Mouse (Mus musculus) limb, embryonic 10.5 days (tissue): ENCODE measurements around the gene E2f4. TPM values are rescaled to one million over a fixed set of nuclear protein-coding genes. Genes with fewer than 3 reads are reported as not detected.

Experiments used
- DNase-seq: peaks from one replicate; pipeline ENCODE4 v3.0.0-alpha.2; 2017; ENCODE audit warnings: low spot score
- H3K27ac ChIP-seq: fragments of 300-500 bp; sonication (generic); 2 replicates; pipeline ENCODE4 v1.5.1; 2016; ENCODE audit warnings: mild to moderate bottlenecking
- H3K27me3 ChIP-seq: fragments of 300-500 bp; sonication (generic); 2 replicates; pipeline ENCODE4 v1.6.1; 2016; ENCODE audit warnings: low read depth, mild to moderate bottlenecking; ENCODE audit not compliant: poor library complexity, severe bottlenecking
- H3K36me3 ChIP-seq: fragments of 300-500 bp; sonication (generic); 2 replicates; pipeline ENCODE4 v1.6.1; 2016; ENCODE audit warnings: mild to moderate bottlenecking, moderate library complexity
- H3K4me1 ChIP-seq: fragments of 300-500 bp; sonication (generic); 2 replicates; pipeline ENCODE4 v1.6.1; 2016
- H3K4me3 ChIP-seq: fragments of 300-500 bp; sonication (generic); 2 replicates; pipeline ENCODE4 v1.5.1; 2016; ENCODE audit warnings: mild to moderate bottlenecking, moderate library complexity
- H3K9me3 ChIP-seq: fragments of 300-500 bp; sonication (generic); replicated peaks from 2 replicates; pipeline ENCODE4 v1.6.1; 2016; ENCODE audit warnings: mild to moderate bottlenecking
- WGBS: fragments of 180-500 bp; shearing (Covaris S2); methylation state at CpG from one replicate; pipeline ENCODE4 v1.1.7; 2016; 5-methylcytosine and 5-hydroxymethylcytosine counted together
- polyA plus RNA-seq: library from polyadenylated mRNA; unstranded; fragments of >200 nt; fragmentation: Nextera tagmentation; extraction: Ambion mirVana; gene quantifications from 2 replicates; pipeline ENCODE4 v1.2.1, GENCODE M21; 2016

Gene E2f4
- polyA plus RNA-seq, 1 experiment from 2014 or later = 144 TPM

DNA sequence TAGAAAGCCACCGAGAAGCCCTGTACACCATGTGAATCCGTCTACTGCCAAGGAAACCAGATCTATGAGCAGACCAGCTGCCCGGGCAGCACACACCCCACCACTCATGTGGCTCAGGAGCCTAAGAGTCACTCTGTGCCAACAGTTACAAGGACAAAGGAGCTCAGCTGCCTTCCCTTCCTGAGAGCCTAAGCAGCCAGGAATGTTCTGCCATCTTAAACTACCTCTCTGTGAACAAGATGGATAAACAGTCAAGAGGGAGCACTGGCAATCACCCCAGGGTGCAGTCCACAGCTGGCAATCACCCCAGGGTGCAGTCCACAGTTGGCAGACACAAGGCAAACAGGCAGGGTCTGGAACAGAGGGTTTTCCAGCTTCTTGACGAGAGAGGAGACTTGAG is 20.5 kb downstream of the E2f4 start:
- WGBS = 90% methylated on average over 4 of the region's 4 CpGs
- Histone ChIP-seq H3K27ac (no peak overlapping the region), H3K27me3 (no peaks in the 10 kb centered on the region), H3K36me3 (peaks cover 78% of the 10 kb centered on the region), H3K4me3 (no peak overlapping the region), H3K4me1 (no peaks in the 10 kb centered on the region), H3K9me3 (no peaks in the 10 kb centered on the region)
- no peak for DNase-seq

DNA sequence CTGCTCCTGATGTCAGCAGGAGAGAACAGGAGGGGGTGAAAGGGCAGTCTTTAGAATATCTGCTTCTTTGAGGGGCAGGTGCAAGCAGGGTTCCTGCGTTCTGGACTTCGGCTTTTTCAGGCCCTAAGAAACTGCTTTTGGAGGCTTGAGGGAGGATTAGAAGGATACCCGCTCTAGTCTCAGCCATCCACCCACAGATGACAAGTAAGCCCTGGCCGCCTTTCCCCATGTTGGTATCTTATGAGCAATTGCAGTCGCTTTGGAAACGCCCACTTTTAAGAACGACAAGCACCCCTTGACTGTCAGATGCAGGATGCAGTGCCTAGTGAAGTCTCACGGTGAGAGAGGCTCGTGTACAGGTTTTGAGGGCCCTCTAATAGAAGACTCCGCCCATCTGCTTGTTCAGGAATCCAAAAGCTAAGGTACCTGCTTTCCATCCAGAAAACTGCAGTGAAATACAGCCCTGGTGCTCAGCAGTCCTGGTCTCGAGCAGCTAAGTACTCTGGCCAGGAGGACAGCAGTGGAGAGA is 21.3 kb downstream of the E2f4 start:
- WGBS = 82% methylated on average over 11 of the region's 11 CpGs
- no peaks in the 10 kb centered on the region for H3K27me3 ChIP-seq
- H3K27ac ChIP-seq = no peak overlapping the region
- no peak overlapping the region for H3K4me3 ChIP-seq
- DNase-seq = no peak
- H3K36me3 ChIP-seq = peaks cover 74% of the 10 kb centered on the region
- no peaks in the 10 kb centered on the region for H3K9me3 ChIP-seq
- H3K4me1 ChIP-seq = no peaks in the 10 kb centered on the region

DNA sequence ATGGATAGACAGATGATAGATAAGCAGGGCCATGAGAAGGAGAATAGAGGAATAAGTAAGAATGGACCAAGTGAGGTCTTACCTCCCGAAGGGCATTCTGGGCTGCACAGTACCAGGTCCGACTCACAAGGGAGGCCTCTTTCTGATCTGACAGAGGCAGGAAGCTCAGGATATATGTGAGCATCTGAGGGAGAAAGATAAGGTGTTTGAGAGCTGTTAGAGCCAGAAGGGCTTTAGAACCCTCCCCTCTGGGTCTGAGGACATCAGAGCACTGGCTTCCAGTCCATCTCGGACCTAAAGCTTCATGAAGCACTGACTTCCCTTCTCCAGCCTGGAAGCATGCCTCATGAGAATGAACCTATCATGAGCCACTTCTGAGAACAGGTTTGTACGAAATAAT is 25.7 kb downstream of the E2f4 start:
- H3K27me3 ChIP-seq = no peaks in the 10 kb centered on the region
- 88% methylated on average over 4 of the region's 4 CpGs for WGBS
- no peak overlapping the region for H3K27ac ChIP-seq
- DNase-seq = no peak
- no peak overlapping the region for H3K4me3 ChIP-seq
- H3K36me3 ChIP-seq = peaks cover 40% of the 10 kb centered on the region
- no peaks in the 10 kb centered on the region for H3K9me3 ChIP-seq
- H3K4me1 ChIP-seq = peaks cover 18% of the 10 kb centered on the region

DNA sequence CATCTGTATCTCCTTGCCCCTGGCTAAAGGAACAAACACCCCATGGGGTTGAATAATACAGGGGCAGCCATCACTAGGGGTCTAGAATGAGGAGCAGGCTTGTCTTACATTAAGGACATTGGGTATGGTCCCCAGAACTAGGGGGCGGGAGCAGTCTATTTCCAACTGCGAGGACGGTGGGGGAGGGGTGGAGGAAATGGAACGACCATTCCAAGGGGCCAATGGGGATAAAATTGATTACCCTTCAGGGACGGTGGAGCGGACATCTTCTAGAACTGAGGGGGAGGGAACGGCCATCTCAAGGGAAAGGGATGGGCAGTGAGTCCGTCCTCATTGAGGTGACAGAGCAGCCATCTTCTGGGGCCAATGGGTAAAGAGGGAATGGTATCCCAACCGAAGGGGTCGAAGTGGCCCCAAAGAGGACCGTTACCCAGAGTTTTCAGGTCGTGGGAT is 28.2 kb downstream of the E2f4 start:
- Histone ChIP-seq H3K4me1 (peaks cover 18% of the 10 kb centered on the region), H3K36me3 (peaks cover 46% of the 10 kb centered on the region), H3K4me3 (peak overlapping the region; percentile 75), H3K27me3 (no peaks in the 10 kb centered on the region), H3K9me3 (no peaks in the 10 kb centered on the region), H3K27ac (peak overlapping the region; percentile 84)
- WGBS = under 1% methylated on average over 12 of the region's 12 CpGs
- DNase-seq = no peak

DNA sequence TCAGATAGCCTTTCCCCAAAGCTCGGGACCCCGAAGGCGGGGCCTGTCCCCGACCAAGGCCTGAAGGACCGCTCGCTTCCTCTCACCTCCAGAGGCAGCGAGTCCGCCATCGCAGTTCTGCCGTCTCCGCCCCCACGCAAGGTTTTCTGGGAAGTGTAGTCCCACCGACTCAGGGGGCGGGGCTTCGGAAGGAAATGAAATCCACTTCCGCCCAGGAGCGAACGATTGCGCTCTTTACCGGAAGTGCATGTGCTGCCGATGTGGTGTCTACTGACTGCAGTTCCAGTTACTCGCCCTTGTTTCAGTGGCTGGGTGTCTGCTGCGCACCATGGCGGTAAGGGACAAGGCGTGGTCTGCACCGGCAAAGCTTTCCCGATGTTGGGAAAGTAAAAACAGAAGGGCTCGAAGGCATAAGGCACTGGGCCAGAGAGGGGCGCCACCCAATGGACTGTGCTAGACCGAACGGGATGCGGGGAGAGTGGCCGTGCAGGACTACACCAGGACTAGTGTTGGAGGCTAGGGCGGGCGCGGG is 28.7 kb downstream of the E2f4 start, which contains the start of the genes Lrrc29 and Tmem208:
TSS of gene Lrrc29 (minus strand) at position 138 of the 532 bp plus-strand sequence.
TSS of gene Tmem208 (plus strand) at position 214 of the 532 bp plus-strand sequence.
- peak; percentile 97 for DNase-seq
- H3K36me3 ChIP-seq = peaks cover 51% of the 10 kb centered on the region
- peaks cover 18% of the 10 kb centered on the region for H3K4me1 ChIP-seq
- peak within 1 kb of the TSS; percentile 84 for H3K27ac ChIP-seq
- H3K9me3 ChIP-seq = no peaks in the 10 kb centered on the region
- peak within 1 kb of the TSS; percentile 75 for H3K4me3 ChIP-seq
- under 1% methylated on average over 36 of the region's 36 CpGs for WGBS
- no peaks in the 10 kb centered on the region for H3K27me3 ChIP-seq

DNA sequence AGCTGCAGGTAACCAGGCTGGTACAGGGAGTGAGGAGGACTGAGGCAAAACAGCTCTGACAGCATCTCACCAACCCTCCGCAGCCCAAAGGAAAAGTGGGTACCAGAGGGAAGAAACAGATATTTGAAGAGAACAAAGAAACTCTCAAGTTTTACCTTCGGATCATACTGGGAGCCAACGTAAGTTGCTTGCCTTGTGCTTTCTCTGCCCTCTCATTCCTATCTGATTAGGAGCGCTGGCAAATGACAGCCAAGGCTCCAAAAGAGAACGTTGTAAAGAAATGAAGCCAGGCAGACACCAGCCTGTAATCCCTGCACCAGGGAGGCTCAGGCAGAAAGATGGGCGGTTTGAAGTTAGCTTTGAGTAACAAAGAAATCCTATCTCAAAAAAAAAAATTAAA is 29.5 kb downstream of the E2f4 start:
- peaks cover 56% of the 10 kb centered on the region for H3K36me3 ChIP-seq
- 50% methylated on average over 6 of the region's 6 CpGs for WGBS
- peaks cover 18% of the 10 kb centered on the region for H3K4me1 ChIP-seq
- peak overlapping the region; percentile 84 for H3K27ac ChIP-seq
- no peak for DNase-seq
- H3K27me3 ChIP-seq = no peaks in the 10 kb centered on the region
- H3K4me3 ChIP-seq = peak overlapping the region; percentile 75
- no peaks in the 10 kb centered on the region for H3K9me3 ChIP-seq

DNA sequence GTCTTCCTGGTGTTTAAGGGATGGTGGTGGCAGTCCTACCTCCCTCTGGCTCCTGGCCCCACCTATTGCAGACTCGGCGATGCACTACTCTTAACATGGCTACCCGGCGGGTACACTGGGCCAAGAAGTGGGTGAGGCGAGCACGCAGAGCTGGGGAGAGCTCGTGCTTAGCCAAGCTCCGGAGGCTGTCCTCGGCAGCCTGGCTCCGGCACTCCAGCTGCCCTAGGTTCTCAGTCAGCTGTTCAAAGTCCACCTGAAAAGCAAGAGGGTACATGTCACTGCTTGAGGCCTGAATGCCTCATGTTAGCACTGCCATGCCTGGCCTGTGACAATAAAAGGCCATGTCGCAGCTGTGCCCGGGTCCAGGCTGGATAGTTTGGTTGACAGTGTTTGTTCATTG is 32.9 kb downstream of the E2f4 start:
- Histone ChIP-seq H3K9me3 (no peaks in the 10 kb centered on the region), H3K27ac (no peak overlapping the region), H3K36me3 (peaks cover 79% of the 10 kb centered on the region), H3K4me3 (no peak overlapping the region), H3K4me1 (peaks cover 11% of the 10 kb centered on the region), H3K27me3 (no peaks in the 10 kb centered on the region)
- 96% methylated on average over 12 of the region's 12 CpGs for WGBS
- no peak for DNase-seq

DNA sequence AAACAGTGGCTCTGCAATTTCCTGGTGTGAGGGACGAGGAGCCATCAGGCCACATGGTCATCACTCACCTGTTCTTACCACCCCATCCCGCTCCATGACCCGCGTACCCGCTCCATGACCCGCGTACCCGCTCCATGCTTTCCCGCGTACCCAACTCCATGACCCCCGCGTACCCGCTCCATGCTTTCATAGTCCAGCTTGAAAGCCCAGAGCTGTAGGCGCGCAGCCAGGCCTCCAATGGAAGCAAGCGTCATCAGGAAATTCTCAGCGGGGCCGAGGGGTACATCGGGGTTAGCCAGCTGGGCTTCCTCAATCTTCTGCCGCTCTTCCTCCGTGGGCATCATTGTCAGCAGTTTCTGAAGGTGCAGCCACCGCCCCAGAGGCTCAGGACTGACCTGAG is 34.0 kb downstream of the E2f4 start:
- WGBS = 96% methylated on average over 22 of the region's 22 CpGs
- H3K27me3 ChIP-seq = no peaks in the 10 kb centered on the region
- H3K9me3 ChIP-seq = no peaks in the 10 kb centered on the region
- H3K27ac ChIP-seq = no peak overlapping the region
- peaks cover 90% of the 10 kb centered on the region for H3K36me3 ChIP-seq
- no peak overlapping the region for H3K4me3 ChIP-seq
- peaks cover 8% of the 10 kb centered on the region for H3K4me1 ChIP-seq
- no peak for DNase-seq

DNA sequence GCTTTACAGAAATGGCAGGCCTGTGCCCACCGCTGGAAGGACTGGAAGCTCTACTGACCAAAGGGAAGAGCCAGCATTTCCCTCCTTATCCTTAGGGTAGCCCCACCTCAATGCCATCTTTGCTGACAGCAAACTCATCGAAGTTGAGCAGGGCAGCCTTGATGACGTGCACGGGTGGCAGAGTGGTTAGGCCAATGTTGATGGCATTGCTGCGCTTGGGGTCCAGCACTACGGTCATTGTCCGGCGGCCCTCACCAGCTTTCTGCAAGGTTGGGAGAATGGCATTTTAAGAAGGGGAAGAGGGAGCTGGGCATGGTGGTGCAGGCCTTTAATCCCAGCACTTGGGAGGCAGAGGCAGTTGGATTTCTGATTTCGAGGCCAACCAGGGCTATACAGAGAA is 34.5 kb downstream of the E2f4 start:
- Histone ChIP-seq H3K4me1 (peaks cover 6% of the 10 kb centered on the region), H3K4me3 (no peak overlapping the region), H3K9me3 (no peaks in the 10 kb centered on the region), H3K27me3 (peaks cover 4% of the 10 kb centered on the region; the same call in 1 of the 2 replicates), H3K27ac (no peak overlapping the region), H3K36me3 (peaks cover 95% of the 10 kb centered on the region)
- WGBS = 97% methylated on average over 9 of the region's 9 CpGs
- DNase-seq = no peak

DNA sequence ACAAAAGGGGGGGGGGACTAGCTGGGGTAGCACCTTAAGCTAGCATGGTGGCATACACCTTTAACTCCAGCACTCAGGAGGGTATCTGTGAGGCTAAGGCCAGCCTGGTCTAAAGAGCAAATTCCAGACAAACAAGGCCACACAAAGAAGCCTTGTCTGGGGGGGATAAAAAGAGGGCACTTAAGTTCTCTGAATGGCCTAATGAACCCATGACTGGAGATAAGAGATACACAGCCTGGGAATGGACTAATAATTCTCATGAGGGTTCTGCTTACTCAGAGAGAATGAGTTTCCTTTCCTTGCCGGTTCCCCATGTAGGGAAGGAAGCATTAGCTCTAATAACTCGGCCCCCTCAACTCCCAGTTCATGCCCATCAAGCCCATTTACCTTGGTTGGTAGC is 35.1 kb downstream of the E2f4 start:
- Histone ChIP-seq H3K36me3 (peaks cover 98% of the 10 kb centered on the region), H3K27me3 (peaks cover 8% of the 10 kb centered on the region), H3K4me1 (peaks cover under 1% of the 10 kb centered on the region), H3K27ac (no peak overlapping the region), H3K9me3 (no peaks in the 10 kb centered on the region), H3K4me3 (no peak overlapping the region)
- DNase-seq = no peak
- 86% methylated on average over 2 of the region's 2 CpGs for WGBS

DNA sequence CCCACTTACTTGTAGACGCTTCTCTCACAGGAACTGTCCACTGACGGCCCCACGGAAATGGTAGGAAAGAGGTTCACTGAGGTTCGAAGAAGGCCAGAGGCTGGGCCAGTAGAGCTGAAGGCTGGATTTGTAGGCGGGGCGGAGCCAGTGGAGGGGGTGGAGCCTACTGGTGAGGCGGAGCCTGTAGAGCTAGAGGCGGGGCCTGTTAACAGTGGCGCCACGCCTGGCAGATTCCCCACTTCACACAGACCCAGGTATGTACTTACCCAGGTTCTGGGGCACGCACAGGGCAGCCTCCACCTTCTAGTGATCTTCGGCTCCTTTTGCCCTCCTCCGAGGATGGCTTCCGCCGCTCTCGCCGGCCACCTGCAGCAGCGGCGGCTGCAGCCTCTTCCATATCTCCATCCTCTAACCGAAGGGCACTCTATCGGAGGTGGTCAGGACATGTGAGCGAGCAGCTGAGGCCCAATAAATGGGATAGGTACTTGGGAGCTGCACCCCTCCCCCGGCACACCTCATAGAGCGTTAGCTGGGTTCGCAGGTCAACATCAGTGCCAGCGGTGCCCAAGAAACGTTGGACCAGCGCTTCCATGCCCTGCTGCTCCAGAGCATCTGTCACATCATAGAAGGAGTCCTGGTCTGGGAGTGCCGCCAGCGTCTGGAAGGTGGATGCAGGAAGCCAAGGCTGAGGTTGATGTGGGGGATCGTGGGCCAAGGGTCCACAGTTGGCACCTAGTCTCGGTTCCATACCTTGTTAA is 39.1 kb downstream of the E2f4 start:
- no peak for DNase-seq
- WGBS = 40% methylated on average over 32 of the region's 32 CpGs
- no peak overlapping the region for H3K4me3 ChIP-seq
- H3K27ac ChIP-seq = no peak overlapping the region
- no peaks in the 10 kb centered on the region for H3K9me3 ChIP-seq
- H3K4me1 ChIP-seq = 0 out of 2 replicates have a peak, but pooled peaks cover 9% of the 10 kb centered on the region
- peaks cover 76% of the 10 kb centered on the region for H3K36me3 ChIP-seq
- peaks cover 8% of the 10 kb centered on the region for H3K27me3 ChIP-seq

DNA sequence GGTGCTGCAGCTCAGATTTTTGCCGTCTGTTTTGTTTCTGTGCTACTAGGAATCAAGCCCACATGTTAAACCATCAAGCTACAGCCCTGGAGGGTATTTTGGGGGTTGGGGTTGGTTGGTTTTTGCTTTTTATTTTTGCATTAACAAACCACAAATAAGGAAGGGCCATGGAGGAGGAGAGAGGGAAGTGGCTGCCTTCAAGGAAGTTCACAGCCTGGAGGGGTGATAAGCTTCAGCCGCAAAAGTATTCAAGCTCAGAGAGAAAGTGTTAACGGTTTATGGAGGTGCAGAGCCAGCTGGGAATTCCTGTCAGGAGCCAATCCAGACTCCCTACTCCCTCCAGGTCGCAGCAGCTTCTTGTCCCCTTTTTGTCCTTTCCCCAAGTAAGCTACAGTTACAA is 41.5 kb downstream of the E2f4 start:
- Histone ChIP-seq H3K27me3 (peaks cover 8% of the 10 kb centered on the region), H3K27ac (no peak overlapping the region), H3K36me3 (peaks cover 52% of the 10 kb centered on the region), H3K9me3 (no peaks in the 10 kb centered on the region), H3K4me1 (0 out of 2 replicates have a peak, but pooled peaks cover 9% of the 10 kb centered on the region), H3K4me3 (no peak overlapping the region)
- 26% methylated on average over 4 of the region's 4 CpGs for WGBS
- DNase-seq = no peak
